Mouse (Mus musculus) erythroblast, embryonic 14.5 days (primary cell): Measurements from ENCODE around the gene A630095N17Rik.

ENCODE experiments used
- GATA1 ChIP-seq: IDR thresholded peaks from 2 replicates; pipeline ENCODE4 v1.6.1; 2012; ENCODE audit warnings: low read length, inconsistent platforms, mixed read lengths
- TAL1 ChIP-seq: IDR thresholded peaks from 3 replicates; pipeline ENCODE4 v1.6.1; 2012; ENCODE audit warnings: low read length, inconsistent platforms, mixed read lengths

GRCm38 (mm10) chr1:75229158-75229557 is 2.7 kb downstream of the A630095N17Rik start:
- TF ChIP-seq GATA1 (no peak), TAL1 (peak; percentile 50)
